Mouse (Mus musculus): ENCODE data around the gene Wdr20rt.
"Not testable (repeated sequence)": the region's sequence is repeated elsewhere in the genome, so short reads cannot be mapped to it uniquely, and the experiment has no call there.

DNA sequence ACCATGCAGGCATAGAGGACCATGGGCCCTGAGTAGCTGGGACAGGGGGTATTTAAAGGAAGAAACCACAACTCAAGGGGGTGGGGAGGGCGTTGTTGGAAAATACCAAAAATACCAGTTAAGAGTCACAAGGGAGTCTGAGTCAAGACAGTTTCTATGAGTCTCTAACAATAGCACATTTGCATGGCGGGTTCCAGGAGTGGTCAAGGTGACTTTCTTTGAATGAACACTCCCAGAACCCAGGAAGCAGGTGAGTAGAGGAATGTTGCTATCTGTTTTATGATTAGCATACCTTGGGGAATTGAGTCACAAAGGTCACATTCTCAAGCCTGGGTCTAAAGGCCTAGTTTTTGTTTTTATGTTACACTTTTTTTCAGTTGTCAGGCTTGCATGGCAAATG is 7.5 kb downstream of the Wdr20rt start:
- not testable (repeated sequence) for TF ChIP-seq CTCF (IDR thresholded peaks at IDR 0.05); POLR2A (IDR thresholded peaks at IDR 0.05; ENCODE audit: insufficient read depth, low read depth, low read length)

Data from heart, adult 2 months (tissue).